Mouse (Mus musculus): ENCODE measurements around the gene Pip4k2a.
A peak's percentile ranks its signal among the peaks of the same experiment; 100 is the strongest.

The Pip4k2a gene

GRCm38 (mm10) chr2:18979675-18980074 lies 18.3 kb downstream of the Pip4k2a start:
- DNase-seq (ENCODE audit: low read depth, low spot score): no peak

- no peak for DNase-seq (ENCODE audit: low read depth, low spot score)
Measured at GRCm38 (mm10) chr2:18979046-18979445, 18.9 kb downstream of the Pip4k2a start.

- peak; percentile 53 for DNase-seq (ENCODE audit: low read depth, low spot score)
Measured at GRCm38 (mm10) chr2:18977201-18977805, 20.6 kb downstream of the Pip4k2a start.

GRCm38 (mm10) chr2:18976175-18976574 lies 21.8 kb downstream of the Pip4k2a start:
- peak; percentile 26 for DNase-seq (ENCODE audit: low read depth, low spot score)

DNA sequence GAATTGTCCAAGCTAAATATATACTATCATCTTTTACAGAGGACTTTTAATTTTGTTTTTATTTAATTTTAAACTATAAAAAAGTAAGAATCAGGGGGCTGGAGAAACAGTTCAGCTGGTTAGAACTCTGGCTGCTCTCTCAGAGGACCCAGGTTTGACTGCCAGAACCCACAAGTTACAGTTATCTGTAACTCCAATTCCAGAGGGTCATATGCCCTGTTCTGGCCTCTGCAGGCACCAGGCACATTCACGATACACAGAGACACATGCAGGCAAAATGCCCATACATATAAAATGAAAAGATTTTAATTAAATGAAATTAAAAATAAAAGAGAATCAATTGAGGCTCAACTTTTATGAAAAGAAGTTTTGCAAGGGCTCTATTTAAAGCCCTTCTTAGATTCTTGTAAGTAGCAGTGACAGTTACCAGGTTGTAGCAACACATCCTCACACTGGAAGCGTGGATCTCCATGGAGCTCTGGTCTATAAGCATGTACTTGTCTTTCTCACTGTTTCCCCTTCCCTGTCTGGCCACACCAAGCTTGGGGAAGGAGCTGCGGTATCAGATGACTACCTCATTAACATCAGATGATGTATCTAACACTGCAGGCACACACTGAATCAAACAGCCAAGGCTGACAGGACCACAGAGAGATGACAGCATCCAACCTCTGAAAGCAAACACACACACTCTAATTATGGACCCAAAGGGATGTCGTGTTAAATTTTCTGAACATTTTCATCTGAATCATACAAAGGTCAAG lies 22.9 kb downstream of the Pip4k2a start:
- DNase-seq (ENCODE audit: low read depth, low spot score): no peak

- DNase-seq (ENCODE audit: low read depth, low spot score): no peak
Measured at GRCm38 (mm10) chr2:18971564-18971963, 26.4 kb downstream of the Pip4k2a start.

GRCm38 (mm10) chr2:18970461-18970860 lies 27.5 kb downstream of the Pip4k2a start:
- no peak for DNase-seq (ENCODE audit: low read depth, low spot score)

DNA sequence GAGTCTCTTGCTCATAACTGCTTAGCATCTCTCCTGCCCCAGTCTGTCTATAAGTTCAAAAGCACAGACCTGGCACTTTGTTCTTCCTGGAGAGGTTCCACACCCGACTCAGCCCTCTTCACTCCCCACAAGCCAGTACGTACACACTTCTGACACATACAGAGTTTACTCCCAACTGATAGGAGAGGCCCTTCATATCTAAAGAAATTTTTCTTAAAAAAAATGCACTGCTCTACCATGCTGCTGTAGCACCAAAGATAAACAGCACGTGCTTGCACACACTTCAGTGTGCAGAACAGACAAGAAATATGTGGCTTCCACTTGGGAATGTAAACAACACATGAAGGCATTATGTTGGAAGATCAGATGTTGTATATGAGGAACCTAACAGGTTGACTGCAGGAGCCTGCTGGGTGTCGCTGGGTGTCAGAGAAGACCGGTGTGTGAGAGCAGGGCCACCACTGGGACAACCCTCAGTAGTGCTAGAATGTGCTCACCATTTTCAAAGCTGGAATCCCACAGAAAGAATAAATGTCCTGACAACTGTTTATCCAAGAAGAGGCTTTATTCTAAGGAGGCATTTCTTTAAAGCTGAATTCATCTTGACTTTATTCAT lies 28.8 kb downstream of the Pip4k2a start:
- DNase-seq (ENCODE audit: low read depth, low spot score): peak; percentile 39

GRCm38 (mm10) chr2:18967451-18968063 lies 30.4 kb downstream of the Pip4k2a start:
- DNase-seq (ENCODE audit: low read depth, low spot score): peak; percentile 46

GRCm38 (mm10) chr2:18966566-18966965 lies 31.4 kb downstream of the Pip4k2a start:
- DNase-seq (ENCODE audit: low read depth, low spot score): no peak

GRCm38 (mm10) chr2:18965950-18966349 lies 32.0 kb downstream of the Pip4k2a start:
- DNase-seq (ENCODE audit: low read depth, low spot score): no peak

- no peak for DNase-seq (ENCODE audit: low read depth, low spot score)
Measured at GRCm38 (mm10) chr2:18965108-18965507, 32.8 kb downstream of the Pip4k2a start.

DNA sequence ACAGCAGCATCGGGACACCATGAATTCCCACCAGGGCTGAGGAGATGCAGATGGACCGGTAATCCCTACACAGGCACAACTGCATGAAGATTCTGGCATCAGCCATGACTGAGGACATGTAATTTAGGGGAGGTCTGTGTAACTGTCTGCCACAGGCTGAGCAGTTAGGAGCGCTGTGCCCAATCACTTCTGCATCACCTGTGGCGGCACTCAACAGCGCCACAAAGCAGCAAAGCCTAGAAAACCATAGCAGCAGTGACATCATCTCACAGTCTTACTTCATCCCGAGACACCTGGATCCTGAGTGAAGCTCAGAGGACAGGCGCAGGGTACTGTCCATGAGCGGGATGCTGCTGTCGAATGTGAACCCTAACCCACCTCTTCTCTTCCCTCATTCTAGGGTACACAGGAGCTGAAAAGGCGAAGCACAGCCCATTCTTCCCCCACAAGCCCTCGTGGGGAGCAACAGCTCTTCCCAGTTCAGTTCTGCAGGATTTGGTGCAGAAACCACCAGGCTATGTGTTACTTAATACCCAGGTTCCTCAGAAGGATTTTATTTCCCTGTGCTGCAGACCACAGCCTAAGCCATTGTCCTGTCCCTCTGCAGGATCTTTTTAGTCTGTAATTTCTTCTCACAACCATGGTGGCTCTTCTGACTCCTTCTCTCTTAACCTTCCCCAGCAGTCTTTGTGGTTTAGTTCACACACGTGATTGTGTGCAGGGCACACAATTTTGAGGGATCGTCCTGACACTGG lies 34.5 kb downstream of the Pip4k2a start:
- no peak for DNase-seq (ENCODE audit: low read depth, low spot score)

DNA sequence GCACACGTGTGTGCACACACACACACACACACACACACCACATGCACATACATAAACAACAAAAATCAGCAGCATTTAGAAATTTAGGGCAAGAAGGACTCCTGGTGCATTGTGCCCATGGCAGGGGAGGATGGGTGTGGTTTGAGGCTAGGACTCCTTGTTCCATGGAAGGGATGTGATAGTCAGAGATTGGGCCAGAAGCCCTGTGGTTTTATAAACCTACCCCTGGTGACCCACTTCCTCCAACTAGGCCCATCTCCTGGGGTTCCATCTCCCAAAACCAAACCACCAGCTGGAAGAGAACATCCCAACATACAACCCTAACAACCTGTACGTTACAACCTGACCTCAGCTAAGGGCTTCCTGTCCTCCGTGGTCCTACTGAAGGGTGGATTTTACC lies 35.4 kb downstream of the Pip4k2a start:
- no peak for DNase-seq (ENCODE audit: low read depth, low spot score)

- no peak for DNase-seq (ENCODE audit: low read depth, low spot score)
Measured at GRCm38 (mm10) chr2:18960376-18960973, 37.5 kb downstream of the Pip4k2a start.

- peak; percentile 52 for DNase-seq (ENCODE audit: low read depth, low spot score)
Measured at GRCm38 (mm10) chr2:18959558-18959957, 38.4 kb downstream of the Pip4k2a start.

- DNase-seq (ENCODE audit: low read depth, low spot score): peak; percentile 81
Measured at GRCm38 (mm10) chr2:18959008-18959407, 38.9 kb downstream of the Pip4k2a start.

DNA sequence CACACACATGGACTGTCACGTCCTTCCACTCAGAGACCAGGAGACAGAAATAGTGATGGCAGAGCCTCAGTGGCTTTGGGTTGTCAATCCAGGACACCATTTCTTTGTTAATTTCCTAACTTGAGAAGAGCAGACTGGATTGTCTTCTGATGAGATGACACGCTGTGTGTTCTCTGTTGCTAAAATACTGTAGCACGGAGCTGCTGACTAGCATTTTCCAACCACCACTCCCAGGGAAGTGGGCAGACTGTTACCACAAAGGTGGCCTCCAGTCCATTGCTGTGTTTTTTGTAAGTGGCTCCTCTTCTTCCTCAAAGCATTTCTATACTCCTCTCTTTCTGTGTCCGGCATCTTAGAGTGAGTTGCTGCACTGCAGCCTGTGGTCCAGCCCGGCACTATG lies 39.4 kb downstream of the Pip4k2a start:
- peak; percentile 70 for DNase-seq (ENCODE audit: low read depth, low spot score)

DNA sequence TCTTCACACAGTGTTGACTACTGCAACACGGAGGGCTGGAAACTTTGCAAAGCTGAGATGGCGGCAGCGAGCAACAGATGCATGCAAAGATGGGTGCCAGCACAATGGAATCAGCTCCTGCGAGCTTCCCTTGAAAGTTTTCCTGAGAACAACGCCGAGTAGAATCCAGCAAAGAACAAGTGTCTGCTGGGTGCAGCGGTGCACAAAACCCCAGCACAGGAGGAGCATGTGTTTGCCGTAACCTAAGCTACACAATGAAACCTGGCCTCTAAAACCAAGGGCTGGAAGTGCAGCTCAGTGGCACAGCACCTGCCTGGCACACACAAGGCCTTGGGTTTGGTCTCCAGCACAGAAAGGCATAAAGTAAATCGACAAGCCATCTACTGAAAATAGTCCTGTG lies 39.9 kb downstream of the Pip4k2a start:
- peak; percentile 50 for DNase-seq (ENCODE audit: low read depth, low spot score)

DNA sequence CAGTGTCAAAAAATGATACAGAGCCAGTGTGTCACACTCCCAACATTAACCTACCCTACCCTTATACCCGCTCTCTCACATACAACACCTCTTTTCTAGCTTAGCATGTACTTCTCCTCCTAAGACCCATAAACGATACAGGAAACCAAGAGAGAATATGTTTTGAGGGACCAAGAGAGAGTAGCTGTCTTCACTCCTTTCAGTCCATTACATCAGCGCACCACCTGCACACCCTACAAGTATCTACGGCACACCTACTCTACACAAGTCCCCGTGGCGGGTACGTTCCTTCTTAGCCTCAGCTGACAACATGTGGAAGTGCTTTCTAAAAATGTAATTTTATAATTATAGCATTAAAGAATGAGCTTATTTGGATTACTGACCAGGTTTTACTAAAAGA lies 40.5 kb downstream of the Pip4k2a start:
- DNase-seq (ENCODE audit: low read depth, low spot score): peak; percentile 71

- no peak for DNase-seq (ENCODE audit: low read depth, low spot score)
Measured at GRCm38 (mm10) chr2:18956945-18957344, 41.0 kb downstream of the Pip4k2a start.
